Mouse (Mus musculus) embryonic fibroblast, embryonic 13.5 days (primary cell): ENCODE measurements around the gene Hexa. TPM values are rescaled to one million over a fixed set of nuclear protein-coding genes. Genes with fewer than 3 reads are reported as not detected.

Experiments used
- H3K27ac ChIP-seq: 2 replicates; pipeline ENCODE4 v1.5.1; 2012; ENCODE audit warnings: low read length, control low read depth, inconsistent platforms; ENCODE audit not compliant: insufficient read depth
- H3K4me1 ChIP-seq: 2 replicates; pipeline ENCODE4 v1.6.1; 2011; ENCODE audit warnings: low read length; ENCODE audit not compliant: control insufficient read depth, insufficient read depth
- H3K4me3 ChIP-seq: 2 replicates; pipeline ENCODE4 v1.5.1; 2011; ENCODE audit warnings: mild to moderate bottlenecking, control low read depth, low read length; ENCODE audit not compliant: insufficient read depth
- CTCF ChIP-seq: IDR thresholded peaks from 2 replicates; pipeline ENCODE4 v1.5.1; 2011; ENCODE audit warnings: mild to moderate bottlenecking, control low read depth, low read length, moderate library complexity, borderline replicate concordance; ENCODE audit not compliant: insufficient read depth
- POLR2A ChIP-seq: IDR thresholded peaks from 2 replicates; pipeline ENCODE4 v1.6.1; 2011; ENCODE audit warnings: low read depth, mild to moderate bottlenecking, control low read depth, low read length, moderate library complexity
- polyA plus RNA-seq: library from polyadenylated mRNA; stranded (reverse); fragments of >200 nt; gene quantifications from 2 replicates; pipeline ENCODE4 v1.2.4, GENCODE M21; 2011; ENCODE audit warnings: low read depth; ENCODE audit not compliant: missing spikeins, insufficient read length

The Hexa gene
- 144 TPM in 2 replicates for polyA plus RNA-seq

DNA sequence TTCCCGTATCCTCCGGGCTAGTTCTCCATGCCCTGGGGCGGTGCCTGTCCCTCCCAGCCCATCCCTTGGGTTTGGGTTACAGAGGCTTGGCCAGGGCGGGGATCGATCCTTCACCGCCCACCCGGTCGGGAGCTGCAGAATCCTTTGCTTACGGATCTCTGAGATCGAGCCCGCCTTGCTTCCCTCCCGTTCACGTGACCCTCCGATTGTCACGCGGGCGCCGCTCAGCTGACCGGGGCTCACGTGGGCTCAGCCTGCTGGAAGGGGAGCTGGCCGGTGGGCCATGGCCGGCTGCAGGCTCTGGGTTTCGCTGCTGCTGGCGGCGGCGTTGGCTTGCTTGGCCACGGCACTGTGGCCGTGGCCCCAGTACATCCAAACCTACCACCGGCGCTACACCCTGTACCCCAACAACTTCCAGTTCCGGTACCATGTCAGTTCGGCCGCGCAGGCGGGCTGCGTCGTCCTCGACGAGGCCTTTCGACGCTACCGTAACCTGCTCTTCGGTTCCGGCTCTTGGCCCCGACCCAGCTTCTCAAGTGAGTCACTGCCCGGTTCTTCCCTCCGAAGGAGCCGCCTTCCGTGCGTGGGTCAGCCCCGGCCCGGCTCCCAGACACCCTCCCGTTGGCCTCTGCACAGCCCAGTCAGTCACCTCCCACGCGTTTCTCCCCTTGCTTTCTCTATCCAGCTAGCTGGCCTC is at the start of gene Hexa, which contains the start of gene Tmem202:
Hexa (plus strand) TSS at position 100 of the 697 bp plus-strand sequence.
Tmem202 (minus strand) TSS at position 407 of the 697 bp plus-strand sequence.
- Histone ChIP-seq H3K4me3 (peak within 1 kb of the TSS; percentile 66), H3K4me1 (peaks cover 14% of the 10 kb centered on the region; the same call in 1 of the 2 replicates), H3K27ac (peak within 1 kb of the TSS; percentile 89)
- TF ChIP-seq CTCF (no peak), POLR2A (peak; percentile 73)

DNA sequence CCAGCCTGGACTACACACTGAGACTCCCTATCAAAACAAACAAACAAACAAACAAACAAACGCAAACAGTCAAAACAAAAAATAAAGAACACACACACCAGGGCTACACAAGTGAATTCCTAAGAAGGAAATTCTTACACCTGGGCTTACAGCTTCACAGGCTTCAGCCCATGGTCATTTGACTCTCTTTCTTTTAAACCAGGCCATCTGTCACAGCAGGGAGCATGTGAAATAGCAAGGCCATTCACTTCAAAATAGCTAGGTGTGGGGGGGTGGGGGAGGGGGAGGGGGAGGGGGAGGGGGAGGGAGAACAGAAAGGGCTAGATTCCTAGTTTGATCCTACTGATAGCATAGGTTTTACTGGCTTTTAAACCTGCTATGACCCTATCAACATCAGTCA is 31.2 kb upstream of the Hexa start:
- Histone ChIP-seq H3K4me1 (no peaks in the 10 kb centered on the region; the same call in 1 of the 2 replicates), H3K4me3 (no peak overlapping the region), H3K27ac (no peak overlapping the region)
- TF ChIP-seq CTCF (no peak), POLR2A (no peak)

DNA sequence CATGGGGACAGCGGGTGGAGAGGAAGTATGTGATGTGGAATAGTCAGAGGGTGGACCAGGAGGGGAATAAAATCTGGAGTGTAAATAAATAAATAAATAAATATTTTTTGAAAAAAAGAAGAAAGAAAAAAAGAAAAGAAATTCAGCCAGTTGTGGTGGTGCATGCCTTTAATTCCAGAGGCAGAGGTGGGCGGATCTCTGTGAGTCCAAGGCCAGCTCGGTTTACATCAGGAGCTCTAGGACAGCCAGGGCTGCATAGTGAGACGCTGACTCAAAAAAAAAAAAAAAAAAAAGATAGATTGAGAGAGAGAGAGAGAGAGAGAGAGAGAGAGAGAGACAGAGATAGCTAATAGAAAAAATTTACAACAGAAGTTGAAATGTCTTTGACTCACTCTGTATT is 27.0 kb upstream of the Hexa start:
- Histone ChIP-seq H3K27ac (peak overlapping the region; percentile 78), H3K4me1 (no peaks in the 10 kb centered on the region; the same call in 1 of the 2 replicates), H3K4me3 (no peak overlapping the region)
- TF ChIP-seq POLR2A (no peak), CTCF (no peak)

DNA sequence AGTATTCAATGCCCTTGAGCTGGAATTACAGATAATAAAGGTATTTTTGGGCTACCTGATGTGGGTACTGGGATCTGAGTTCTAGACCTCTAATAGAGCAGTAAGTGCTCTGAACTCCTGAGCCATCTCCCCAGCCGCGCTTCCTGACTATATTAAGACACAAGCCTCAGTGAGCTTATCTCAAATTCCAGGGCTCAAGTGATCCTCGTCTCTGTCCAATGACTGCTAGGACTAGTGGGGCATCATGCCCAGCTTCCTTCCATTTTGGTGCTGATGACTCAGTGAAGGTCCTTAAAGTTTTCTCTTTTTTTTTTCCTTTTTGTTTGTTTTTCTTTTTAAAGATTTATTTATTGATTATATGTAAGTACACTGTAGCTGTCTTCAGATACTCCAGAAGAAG is 24.3 kb upstream of the Hexa start:
- TF ChIP-seq POLR2A = no peak
- no peak for TF ChIP-seq CTCF
- no peak overlapping the region for H3K4me3 ChIP-seq
- no peaks in the 10 kb centered on the region; the same call in 1 of the 2 replicates for H3K4me1 ChIP-seq
- no peak overlapping the region for H3K27ac ChIP-seq

DNA sequence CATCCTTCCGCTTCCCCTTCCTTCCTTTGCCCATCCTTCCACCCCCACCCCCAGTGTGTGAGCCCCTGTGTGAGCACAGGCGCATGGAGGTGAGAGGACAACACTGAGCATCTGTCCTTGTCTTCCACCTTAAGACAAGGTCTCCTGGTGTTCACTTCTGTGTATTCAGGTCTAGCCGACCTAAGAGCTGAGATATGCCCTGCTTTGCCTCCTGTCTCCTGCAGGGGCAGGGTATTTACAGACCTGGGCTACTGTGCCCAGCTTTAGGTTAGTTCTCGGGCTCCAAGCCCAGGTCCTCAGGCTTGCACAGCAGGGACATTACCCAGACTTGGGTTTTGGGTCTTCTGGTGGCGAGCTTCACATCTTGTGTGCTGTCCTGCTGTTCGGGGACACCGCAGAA is 22.2 kb upstream of the Hexa start:
- no peak overlapping the region for H3K27ac ChIP-seq
- TF ChIP-seq POLR2A = no peak
- no peak for TF ChIP-seq CTCF
- H3K4me1 ChIP-seq = no peaks in the 10 kb centered on the region; the same call in 1 of the 2 replicates
- no peak overlapping the region for H3K4me3 ChIP-seq

DNA sequence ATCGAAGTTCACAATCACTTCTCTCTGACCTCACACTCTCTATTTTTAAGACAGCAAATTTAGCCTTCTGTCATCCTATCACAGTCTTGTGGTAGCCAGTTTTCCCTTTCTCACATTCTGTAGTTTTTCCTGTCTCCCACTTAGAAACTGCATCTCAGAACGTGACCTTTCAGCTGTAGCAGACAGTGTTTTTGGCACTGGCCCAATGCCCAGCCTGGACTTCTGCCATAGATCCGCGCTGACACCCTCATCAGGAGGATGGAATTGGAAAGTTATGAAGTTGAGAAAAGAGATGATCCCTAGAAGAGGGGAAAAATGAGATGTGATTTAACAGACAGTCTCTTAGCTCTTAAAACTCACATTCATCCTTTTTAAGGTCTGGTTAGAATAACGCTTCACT is 20.4 kb upstream of the Hexa start:
- Histone ChIP-seq H3K4me3 (no peak overlapping the region), H3K27ac (no peak overlapping the region), H3K4me1 (no peaks in the 10 kb centered on the region)
- TF ChIP-seq CTCF (no peak), POLR2A (no peak)

DNA sequence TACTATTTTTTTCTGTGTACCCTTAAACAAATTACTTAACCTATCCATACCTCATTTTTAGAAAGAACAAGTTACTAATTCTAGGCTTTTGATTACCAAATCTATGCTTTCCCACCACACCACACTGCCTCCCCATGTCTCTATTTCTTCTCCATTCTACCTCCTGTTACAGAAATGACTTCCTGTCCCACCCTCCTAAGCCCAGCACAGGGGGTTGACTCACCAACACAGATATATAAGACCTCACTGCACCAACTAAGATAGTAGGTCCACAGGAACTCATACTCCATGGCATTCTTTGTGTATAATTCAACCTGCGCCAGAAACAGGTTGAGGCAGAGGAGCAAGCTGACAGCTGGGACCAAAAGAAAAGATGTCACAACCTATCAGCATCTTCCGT is 19.9 kb upstream of the Hexa start:
- TF ChIP-seq CTCF (no peak), POLR2A (no peak)
- H3K4me1 ChIP-seq = no peaks in the 10 kb centered on the region
- no peak overlapping the region for H3K27ac ChIP-seq
- H3K4me3 ChIP-seq = no peak overlapping the region

DNA sequence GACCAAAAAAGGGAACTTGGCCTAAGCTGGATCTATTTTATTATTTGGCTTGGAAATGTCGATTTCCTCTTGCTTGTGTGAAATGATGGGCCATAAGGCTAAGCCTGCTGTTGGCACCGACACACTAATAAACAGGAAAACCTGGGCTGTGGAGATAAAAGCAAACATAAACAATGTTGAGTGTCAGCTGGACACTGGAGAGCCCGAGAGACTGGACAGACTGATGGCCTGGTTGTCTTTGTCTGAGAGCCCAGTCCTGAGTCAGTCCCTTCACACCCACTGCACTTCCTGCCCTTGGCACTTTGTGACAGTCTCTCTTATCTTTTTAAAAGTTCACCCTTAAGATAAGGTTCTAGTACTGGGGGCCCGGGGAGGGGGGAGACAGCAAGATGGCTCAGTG is 16.4 kb upstream of the Hexa start:
- Histone ChIP-seq H3K4me3 (no peak overlapping the region), H3K4me1 (no peaks in the 10 kb centered on the region), H3K27ac (no peak overlapping the region)
- TF ChIP-seq CTCF (no peak), POLR2A (no peak)

DNA sequence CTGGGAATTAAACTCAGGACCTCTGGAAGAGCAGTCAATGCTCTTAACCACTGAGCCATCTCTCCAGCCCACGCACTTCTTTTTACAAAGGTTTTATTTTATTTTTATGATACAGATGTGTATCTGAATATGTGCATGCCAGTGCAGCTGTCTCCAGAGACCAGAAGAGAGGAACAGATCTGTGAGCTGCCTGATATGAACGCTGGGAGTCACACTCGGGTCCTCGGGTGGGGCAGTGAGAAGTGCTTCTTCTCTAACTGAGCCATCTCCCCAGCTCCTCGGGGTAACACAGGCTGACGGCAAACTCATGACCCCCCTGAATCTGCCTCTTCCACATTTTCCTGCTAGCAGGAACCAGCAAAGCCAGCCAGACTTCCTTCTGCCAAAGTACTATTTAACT is 12.6 kb upstream of the Hexa start:
- Histone ChIP-seq H3K4me3 (no peak overlapping the region), H3K4me1 (0 out of 2 replicates have a peak, but pooled peaks cover 3% of the 10 kb centered on the region), H3K27ac (no peak overlapping the region)
- TF ChIP-seq POLR2A = no peak
- no peak for TF ChIP-seq CTCF

DNA sequence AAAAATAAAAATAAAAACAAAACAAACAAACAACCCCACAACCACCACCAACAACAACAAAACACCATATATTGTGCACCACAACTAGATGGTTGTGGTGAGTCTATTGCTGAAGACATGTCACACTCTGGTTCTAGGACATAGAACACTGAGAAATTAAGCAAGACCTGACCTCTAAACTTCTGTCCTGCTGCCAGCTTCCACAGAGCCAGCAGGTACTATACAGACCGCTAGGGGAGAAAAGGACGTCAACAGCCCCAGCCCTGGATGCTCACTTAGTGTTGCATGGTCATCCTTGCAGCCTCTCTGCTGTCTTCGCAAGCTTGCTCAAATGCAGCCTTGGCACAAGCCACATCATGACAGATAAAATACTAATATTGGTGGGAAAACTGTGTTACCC is 11.8 kb upstream of the Hexa start:
- Histone ChIP-seq H3K4me3 (no peak overlapping the region), H3K27ac (no peak overlapping the region), H3K4me1 (0 out of 2 replicates have a peak, but pooled peaks cover 3% of the 10 kb centered on the region)
- no peak for TF ChIP-seq POLR2A
- no peak for TF ChIP-seq CTCF
